Mouse (Mus musculus): ENCODE results near the gene Ppp1r9b.
A peak's percentile ranks its signal among the peaks of the same experiment; 100 is the strongest.
"Not testable (repeated sequence)": the region's sequence is repeated elsewhere in the genome, so short reads cannot be mapped to it uniquely, and the experiment has no call there.

The Ppp1r9b gene

GRCm38 (mm10) chr11:94990749-94991577 is at the start of gene Ppp1r9b:
TSS of gene Ppp1r9b (plus strand) at chr11:94991035.
- DNase-seq (ENCODE audit: inconsistent age in 2 of 2, low spot score in 1 of 2): peak; percentile 95 to 98

- no peak for DNase-seq (ENCODE audit: inconsistent age in 2 of 2, low spot score in 1 of 2)
Measured at GRCm38 (mm10) chr11:94941121-94941520, 49.7 kb upstream of the Ppp1r9b start.

GRCm38 (mm10) chr11:94941776-94942175 is 49.1 kb upstream of the Ppp1r9b start:
- no peak for DNase-seq (ENCODE audit: inconsistent age in 2 of 2, low spot score in 1 of 2)

GRCm38 (mm10) chr11:94942282-94943023 is 48.4 kb upstream of the Ppp1r9b start:
- DNase-seq (ENCODE audit: inconsistent age in 2 of 2, low spot score in 1 of 2): peak; percentile 34 to 78

- DNase-seq (ENCODE audit: inconsistent age in 2 of 2, low spot score in 1 of 2): no peak
Measured at GRCm38 (mm10) chr11:94943054-94943453, 47.8 kb upstream of the Ppp1r9b start.

- no peak for DNase-seq (ENCODE audit: inconsistent age in 2 of 2, low spot score in 1 of 2)
Measured at GRCm38 (mm10) chr11:94944295-94944694, 46.5 kb upstream of the Ppp1r9b start.

- DNase-seq (ENCODE audit: inconsistent age in 2 of 2, low spot score in 1 of 2): no peak
Measured at GRCm38 (mm10) chr11:94945236-94945635, 45.6 kb upstream of the Ppp1r9b start.

- no peak for DNase-seq (ENCODE audit: inconsistent age in 2 of 2, low spot score in 1 of 2)
Measured at GRCm38 (mm10) chr11:94952169-94952568, 38.7 kb upstream of the Ppp1r9b start.

GRCm38 (mm10) chr11:94955103-94955502 is 35.7 kb upstream of the Ppp1r9b start:
- no peak for DNase-seq (ENCODE audit: inconsistent age in 2 of 2, low spot score in 1 of 2)

GRCm38 (mm10) chr11:94957693-94958064 is 33.2 kb upstream of the Ppp1r9b start:
- no peak for DNase-seq (ENCODE audit: inconsistent age in 2 of 2, low spot score in 1 of 2)

- peak; percentile 76 to 89 for DNase-seq (ENCODE audit: inconsistent age in 2 of 2, low spot score in 1 of 2)
Measured at GRCm38 (mm10) chr11:94958065-94958858, 32.6 kb upstream of the Ppp1r9b start.

- no peak for DNase-seq (ENCODE audit: inconsistent age in 2 of 2, low spot score in 1 of 2)
Measured at GRCm38 (mm10) chr11:94962534-94963101, 28.2 kb upstream of the Ppp1r9b start.

- no peak for DNase-seq (ENCODE audit: inconsistent age in 2 of 2, low spot score in 1 of 2)
Measured at GRCm38 (mm10) chr11:94967419-94967818, 23.4 kb upstream of the Ppp1r9b start, which contains the start of gene Hils1. TSS of gene Hils1 (plus strand) at chr11:94967593.

GRCm38 (mm10) chr11:94968187-94968586 is 22.6 kb upstream of the Ppp1r9b start:
- DNase-seq (ENCODE audit: inconsistent age in 2 of 2, low spot score in 1 of 2): peak in 1 of 2 experiments; percentile 61

- not testable (repeated sequence) for DNase-seq (ENCODE audit: inconsistent age in 2 of 2, low spot score in 1 of 2)
Measured at GRCm38 (mm10) chr11:94969709-94970108, 21.1 kb upstream of the Ppp1r9b start.

- peak; percentile 57 to 88 for DNase-seq (ENCODE audit: inconsistent age in 2 of 2, low spot score in 1 of 2)
Measured at GRCm38 (mm10) chr11:94970210-94970943, 20.5 kb upstream of the Ppp1r9b start.

GRCm38 (mm10) chr11:94971895-94972615 is 18.8 kb upstream of the Ppp1r9b start:
- no peak for DNase-seq (ENCODE audit: inconsistent age in 2 of 2, low spot score in 1 of 2)

- no peak for DNase-seq (ENCODE audit: inconsistent age in 2 of 2, low spot score in 1 of 2)
Measured at GRCm38 (mm10) chr11:94972887-94973286, 17.9 kb upstream of the Ppp1r9b start.

GRCm38 (mm10) chr11:94973313-94973712 is 17.5 kb upstream of the Ppp1r9b start:
- DNase-seq (ENCODE audit: inconsistent age in 2 of 2, low spot score in 1 of 2): no peak

All from adrenal gland, adult (tissue).